Mouse (Mus musculus) monocyte, adult 2 months (primary cell): ENCODE measurements around the gene Kiz.

ENCODE experiments used
- DNase-seq, 2 experiments: peaks; one replicate each; pipeline ENCODE4 v3.0.0; 2022; ENCODE audit warnings: low spot score in 2 of 2, low read depth in 1 of 2

The Kiz gene

GRCm38 (mm10) chr2:146855599-146856039 lies at the start of gene Kiz:
TSS of gene Kiz (plus strand) at chr2:146855864.
- DNase-seq, result peak; percentile 91 to 92

GRCm38 (mm10) chr2:146809706-146810256 lies 45.9 kb upstream of the Kiz start:
- no peak for DNase-seq

- no peak for DNase-seq
Measured at GRCm38 (mm10) chr2:146810695-146811094, 45.0 kb upstream of the Kiz start.

- DNase-seq, result no peak
Measured at GRCm38 (mm10) chr2:146814978-146815377, 40.7 kb upstream of the Kiz start.

GRCm38 (mm10) chr2:146819065-146819464 lies 36.6 kb upstream of the Kiz start:
- no peak for DNase-seq

GRCm38 (mm10) chr2:146823483-146823951 lies 32.1 kb upstream of the Kiz start:
- DNase-seq, result no peak

GRCm38 (mm10) chr2:146824043-146824442 lies 31.6 kb upstream of the Kiz start:
- DNase-seq, result no peak

- no peak for DNase-seq
Measured at GRCm38 (mm10) chr2:146828006-146828405, 27.7 kb upstream of the Kiz start.

GRCm38 (mm10) chr2:146833222-146834063 lies 22.2 kb upstream of the Kiz start:
- DNase-seq, result no peak

GRCm38 (mm10) chr2:146834064-146834313 lies 21.7 kb upstream of the Kiz start:
- DNase-seq, result no peak

- no peak for DNase-seq
Measured at GRCm38 (mm10) chr2:146834314-146835201, 21.1 kb upstream of the Kiz start.

GRCm38 (mm10) chr2:146835241-146835990 lies 20.2 kb upstream of the Kiz start:
- no peak for DNase-seq

GRCm38 (mm10) chr2:146836246-146836645 lies 19.4 kb upstream of the Kiz start:
- DNase-seq, result no peak

- no peak for DNase-seq
Measured at GRCm38 (mm10) chr2:146836871-146837550, 18.7 kb upstream of the Kiz start.

- DNase-seq, result no peak
Measured at GRCm38 (mm10) chr2:146837653-146838052, 18.0 kb upstream of the Kiz start.

- DNase-seq, result no peak
Measured at GRCm38 (mm10) chr2:146838596-146839302, 16.9 kb upstream of the Kiz start.

GRCm38 (mm10) chr2:146839303-146840030 lies 16.2 kb upstream of the Kiz start:
- DNase-seq, result no peak

GRCm38 (mm10) chr2:146847863-146848262 lies 7.8 kb upstream of the Kiz start:
- no peak for DNase-seq

GRCm38 (mm10) chr2:146856120-146856519 lies 456 bp downstream of the Kiz start:
- no peak for DNase-seq
